Mouse (Mus musculus) heart, adult 2 months (tissue): ENCODE results near the gene Trmu. TPM values are rescaled to one million over a fixed set of nuclear protein-coding genes. Genes with fewer than 3 reads are reported as not detected.

Source experiments
- DNase-seq, 2 experiments: peaks; one replicate each; pipeline ENCODE4 v3.0.0; 2021
- H3K27ac ChIP-seq: fragments of 200-600 bp; 2 replicates; pipeline ENCODE4 v1.8.1; 2022
- H3K27me3 ChIP-seq: fragments of 200-500 bp; 2 replicates; pipeline ENCODE4 v1.6.1; 2012; ENCODE audit warnings: mild to moderate bottlenecking, low read length, inconsistent platforms, mixed read lengths; ENCODE audit not compliant: control insufficient read depth, insufficient read depth
- H3K36me3 ChIP-seq: fragments of 200-500 bp; 2 replicates; pipeline ENCODE4 v1.6.1; 2012; ENCODE audit warnings: low read length, inconsistent platforms; ENCODE audit not compliant: control insufficient read depth, insufficient read depth
- H3K4me1 ChIP-seq: fragments of 200-500 bp; 2 replicates; pipeline ENCODE4 v1.6.1; 2011; ENCODE audit warnings: low read length; ENCODE audit not compliant: control insufficient read depth, insufficient read depth
- H3K4me3 ChIP-seq: fragments of 200-600 bp; 2 replicates; pipeline ENCODE4 v1.8.1; 2022
- H3K79me2 ChIP-seq: fragments of 200-500 bp; replicated peaks from 2 replicates; pipeline ENCODE4 v1.6.1; 2012; ENCODE audit warnings: mild to moderate bottlenecking, inconsistent platforms, low read length, moderate library complexity, mixed read lengths; ENCODE audit not compliant: control insufficient read depth, insufficient read depth
- H3K9ac ChIP-seq: fragments of 200-500 bp; 2 replicates; pipeline ENCODE4 v1.6.1; 2012; ENCODE audit warnings: low read depth, mild to moderate bottlenecking, control low read depth, inconsistent platforms, low read length, mixed read lengths
- CTCF ChIP-seq: fragments of 200-600 bp; IDR thresholded peaks from 2 replicates; pipeline ENCODE4 v1.8.1; 2022; ENCODE audit warnings: antibody characterized with exemption, mild to moderate bottlenecking, moderate library complexity
- EP300 ChIP-seq: fragments of 200-500 bp; IDR thresholded peaks from 2 replicates; pipeline ENCODE4 v1.6.1; 2011; ENCODE audit warnings: low read depth, low read length, control low read depth; ENCODE audit not compliant: insufficient read depth
- POLR2A ChIP-seq: fragments of 200-500 bp; IDR thresholded peaks from 2 replicates; pipeline ENCODE4 v1.6.1; 2011; ENCODE audit warnings: mild to moderate bottlenecking, low read depth, low read length, control low read depth; ENCODE audit not compliant: insufficient read depth
- WGBS: fragments of 180-500 bp; shearing (Covaris S2); methylation state at CpG from one replicate; pipeline ENCODE4 v1.1.7; 2018; 5-methylcytosine and 5-hydroxymethylcytosine counted together
- intact Hi-C: fragments of 180-260 bp; cut with DNase I; formaldehyde crosslinking; loops from one replicate; pipeline ENCODE4 v1.15.1; 2025
- polyA plus RNA-seq: library from polyadenylated mRNA; depleted of rRNA; stranded (reverse); fragments of >200 nt; gene quantifications from 2 replicates; pipeline ENCODE4 v1.2.3, GENCODE M21; 2012; rRNA removed
- total RNA-seq, 2 experiments: library from RNA; stranded (reverse); gene quantifications; 2 replicates each; pipeline ENCODE4 v1.2.3; 2021

Gene Trmu
- total and polyA plus RNA-seq, 3 experiments, result 15.7 to 23.5 (median 15.9) TPM

- no peaks in the 10 kb centered on the region for H3K27me3 ChIP-seq
- H3K4me1 ChIP-seq, result no peaks in the 10 kb centered on the region
- no peak for DNase-seq
- H3K27ac ChIP-seq, result no peak overlapping the region
- no peak overlapping the region for H3K4me3 ChIP-seq
- no peak overlapping the region for H3K9ac ChIP-seq
- H3K36me3 ChIP-seq, result no peaks in the 10 kb centered on the region
- H3K79me2 ChIP-seq, result no peaks in the 10 kb centered on the region
- 72% methylated on average over 8 of the region's 8 CpGs for WGBS
- no peak for TF ChIP-seq EP300
- TF ChIP-seq CTCF, result no peak
- TF ChIP-seq POLR2A, result no peak
- intact Hi-C loops, result no loop called here
Measured at GRCm38 (mm10) chr15:85919191-85919891, 40.2 kb downstream of the Trmu start.

GRCm38 (mm10) chr15:85919892-85920248 is 40.8 kb downstream of the Trmu start:
- Histone ChIP-seq H3K36me3 (no peaks in the 10 kb centered on the region), H3K4me3 (no peak overlapping the region), H3K4me1 (no peaks in the 10 kb centered on the region), H3K9ac (no peak overlapping the region), H3K27ac (no peak overlapping the region), H3K27me3 (no peaks in the 10 kb centered on the region), H3K79me2 (no peaks in the 10 kb centered on the region)
- no peak for TF ChIP-seq POLR2A
- TF ChIP-seq CTCF, result no peak
- no peak for TF ChIP-seq EP300
- DNase-seq, result no peak
- intact Hi-C loops, result no loop called here
- WGBS, result 83% methylated on average over 8 of the region's 8 CpGs

- H3K9ac ChIP-seq, result no peak overlapping the region
- DNase-seq, result no peak
- H3K4me1 ChIP-seq, result no peaks in the 10 kb centered on the region
- no peak overlapping the region for H3K4me3 ChIP-seq
- no peak overlapping the region for H3K27ac ChIP-seq
- H3K79me2 ChIP-seq, result no peaks in the 10 kb centered on the region
- H3K27me3 ChIP-seq, result no peaks in the 10 kb centered on the region
- intact Hi-C loops, result no loop called here
- H3K36me3 ChIP-seq, result no peaks in the 10 kb centered on the region
- TF ChIP-seq POLR2A (no peak), EP300 (no peak)
- 91% methylated on average over 11 of the region's 11 CpGs for WGBS
Measured at GRCm38 (mm10) chr15:85921855-85922254, 42.7 kb downstream of the Trmu start.

DNA sequence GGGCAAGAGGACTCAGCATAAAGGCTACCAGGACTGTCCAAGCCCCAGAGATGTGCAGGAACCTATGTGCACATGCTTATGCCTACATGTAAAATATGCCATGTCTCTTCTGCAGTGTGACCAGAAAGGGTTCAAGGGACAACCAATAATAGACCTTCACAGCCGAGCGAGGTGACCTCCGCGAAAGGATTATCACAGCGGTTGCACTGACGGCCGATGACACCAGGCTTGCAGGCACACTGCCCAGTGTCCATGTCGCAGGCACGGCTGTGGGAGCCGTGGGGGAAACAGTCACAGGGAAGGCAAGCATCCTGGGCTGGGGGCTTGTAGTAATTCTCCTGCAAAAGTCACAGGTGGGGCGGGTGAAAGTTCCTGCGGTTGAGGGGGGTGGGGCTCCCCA is 49.0 kb downstream of the Trmu start:
- 62% methylated on average over 12 of the region's 12 CpGs for WGBS
- no peak overlapping the region for H3K27ac ChIP-seq
- no peak for TF ChIP-seq CTCF
- no peak for TF ChIP-seq EP300
- no peak for TF ChIP-seq POLR2A

DNA sequence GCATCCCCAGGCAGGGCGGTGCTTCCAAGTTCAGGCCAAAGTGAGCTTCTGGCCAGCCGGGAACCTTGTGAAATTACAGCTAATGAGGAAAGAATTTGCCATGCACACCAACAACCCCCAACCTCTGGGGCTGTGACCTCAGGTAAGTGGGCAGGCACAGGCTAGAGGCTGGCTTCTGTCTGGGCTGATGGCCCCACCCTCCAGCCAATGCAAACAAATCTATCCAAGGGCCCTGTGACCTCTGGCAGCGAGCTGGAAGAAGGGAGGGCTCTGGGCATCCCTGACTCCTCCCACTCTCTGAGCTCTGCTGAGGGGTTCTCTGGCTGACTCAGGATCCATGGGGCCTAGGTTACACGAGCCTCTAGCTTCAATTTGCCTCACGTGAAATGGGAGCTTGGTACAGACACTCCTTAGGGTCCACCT is 56.5 kb downstream of the Trmu start:
- intact Hi-C loops, result no loop called here
- Histone ChIP-seq H3K9ac (no peak overlapping the region), H3K27me3 (no peaks in the 10 kb centered on the region), H3K79me2 (no peaks in the 10 kb centered on the region), H3K4me1 (no peaks in the 10 kb centered on the region), H3K36me3 (no peaks in the 10 kb centered on the region), H3K4me3 (no peak overlapping the region), H3K27ac (no peak overlapping the region)
- TF ChIP-seq EP300 (no peak), POLR2A (no peak), CTCF (no peak)
- DNase-seq, result peak; percentile 27 to 44
- WGBS, result 28% methylated on average over 5 of the region's 5 CpGs

More for the DNA sequence above, 49.0 kb downstream of the Trmu start:
- Histone ChIP-seq H3K27me3 (no peaks in the 10 kb centered on the region), H3K36me3 (no peaks in the 10 kb centered on the region), H3K9ac (no peak overlapping the region), H3K79me2 (no peaks in the 10 kb centered on the region), H3K4me3 (no peak overlapping the region), H3K4me1 (no peaks in the 10 kb centered on the region)
- intact Hi-C loops, result no loop called here
- no peak for DNase-seq

Other genes with a start within 250 kb of the Trmu start
- gene Ppara, start 144.3 kb upstream of the Trmu start, total RNA-seq, result 10 to 100 TPM; 53.1 to 60.7 TPM
- gene Ppara, start 144.3 kb upstream of the Trmu start, polyA plus RNA-seq, result 12.9 and 25.4 TPM in 2 replicates
- gene Cdpf1, start 67.6 kb upstream of the Trmu start, total RNA-seq, result 10 to 100 TPM; 31.6 to 37.3 TPM
- 36.4 and 42.6 TPM in 2 replicates for gene Cdpf1, start 67.6 kb upstream of the Trmu start, polyA plus RNA-seq
- gene Pkdrej, start 57.6 kb upstream of the Trmu start, total RNA-seq, result 1 to 10 TPM; 3.9 to 4.2 TPM
- 1.8 and 3.0 TPM in 2 replicates for gene Pkdrej, start 57.6 kb upstream of the Trmu start, polyA plus RNA-seq
- 10 to 100 TPM; 15.3 to 21.1 TPM for gene Ttc38, start 47.0 kb upstream of the Trmu start, total RNA-seq
- gene Ttc38, start 47.0 kb upstream of the Trmu start, polyA plus RNA-seq, result 6.8 and 10.6 TPM in 2 replicates
- under 1 TPM; 0.21 to 0.41 TPM for gene Gtse1, start 19.6 kb upstream of the Trmu start, total RNA-seq
- gene Gtse1, start 19.6 kb upstream of the Trmu start, polyA plus RNA-seq, result 0.53 and 0.61 TPM in 2 replicates
- 1 to 10 TPM; 4.5 to 5.0 TPM for gene Celsr1, start 154.5 kb downstream of the Trmu start, total RNA-seq
- gene Celsr1, start 154.5 kb downstream of the Trmu start, polyA plus RNA-seq, result 4.3 and 5.2 TPM in 2 replicates
- 10 to 100 TPM; 27.6 to 31.5 TPM for gene Gramd4, start 178.4 kb downstream of the Trmu start, total RNA-seq
- 25.3 and 39.8 TPM in 2 replicates for gene Gramd4, start 178.4 kb downstream of the Trmu start, polyA plus RNA-seq